Mouse (Mus musculus) heart, embryonic 16.5 days (tissue): ENCODE measurements around the gene Smap1. TPM values are rescaled to one million over a fixed set of nuclear protein-coding genes. Genes with fewer than 3 reads are reported as not detected.

Experiments
- ATAC-seq: fragments of 200-750 bp; cut with Nextera tagmentation; replicated peaks from 2 replicates; pipeline ENCODE4 v1.8.0; 2017; ENCODE audit warnings: moderate number of reproducible peaks; ENCODE audit not compliant: insufficient read depth, low FRiP score; ENCODE audit errors: extremely low read depth
- H3K27ac ChIP-seq: fragments of 300-500 bp; sonication (generic); 2 replicates; pipeline ENCODE4 v1.5.1; 2014; ENCODE audit warnings: mild to moderate bottlenecking, low read length, control low read depth, moderate library complexity
- H3K27me3 ChIP-seq: fragments of 300-500 bp; sonication (generic); 2 replicates; pipeline ENCODE4 v1.6.1; 2014; ENCODE audit warnings: low read length, mixed read lengths; ENCODE audit not compliant: control insufficient read depth, insufficient read depth
- H3K36me3 ChIP-seq: fragments of 300-500 bp; sonication (generic); 2 replicates; pipeline ENCODE4 v1.6.1; 2014; ENCODE audit not compliant: control insufficient read depth, insufficient read depth
- H3K4me1 ChIP-seq: fragments of 300-500 bp; sonication (generic); 2 replicates; pipeline ENCODE4 v1.6.1; 2014; ENCODE audit warnings: low read length, mixed read lengths; ENCODE audit not compliant: control insufficient read depth, insufficient read depth
- H3K4me2 ChIP-seq: fragments of 300-500 bp; sonication (generic); 2 replicates; pipeline ENCODE4 v1.6.1; 2014; ENCODE audit warnings: low read depth, mild to moderate bottlenecking, control low read depth, low read length
- H3K4me3 ChIP-seq: fragments of 300-500 bp; sonication (generic); 2 replicates; pipeline ENCODE4 v1.5.1; 2014; ENCODE audit warnings: mild to moderate bottlenecking, control low read depth, low read length
- H3K9ac ChIP-seq: fragments of 300-500 bp; sonication (generic); 2 replicates; pipeline ENCODE4 v1.6.1; 2014; ENCODE audit warnings: low read length, control low read depth
- H3K9me3 ChIP-seq: fragments of 300-500 bp; sonication (generic); replicated peaks from 2 replicates; pipeline ENCODE4 v1.6.1; 2016; ENCODE audit warnings: low read length; ENCODE audit not compliant: control insufficient read depth
- WGBS: fragments of 180-500 bp; shearing (Covaris S2); extraction: QIAGEN DNeasy Blood & Tissue Kit; methylation state at CpG from one replicate; pipeline ENCODE4 v1.1.7; 2014; 5-methylcytosine and 5-hydroxymethylcytosine counted together
- polyA plus RNA-seq: library from polyadenylated mRNA; unstranded; fragments of >200 nt; fragmentation: Nextera tagmentation; extraction: Ambion mirVana; gene quantifications from 2 replicates; pipeline ENCODE4 v1.2.1, GENCODE M21; 2015

The Smap1 gene
- polyA plus RNA-seq, 1 experiment from 2014 or later: 18.9 TPM

- ATAC-seq: no peak
- Histone ChIP-seq H3K9me3 (no peaks in the 10 kb centered on the region), H3K4me1 (no peaks in the 10 kb centered on the region), H3K4me2 (no peak overlapping the region), H3K4me3 (no peak overlapping the region), H3K27ac (no peak overlapping the region), H3K36me3 (no peaks in the 10 kb centered on the region), H3K27me3 (no peaks in the 10 kb centered on the region), H3K9ac (no peak overlapping the region)
- 78% methylated on average over 2 of the region's 2 CpGs for WGBS
Measured at GRCm38 (mm10) chr1:23902736-23903135, 19.4 kb downstream of the Smap1 start.

- Histone ChIP-seq H3K4me3 (no peak overlapping the region), H3K27ac (no peak overlapping the region), H3K36me3 (no peaks in the 10 kb centered on the region), H3K9me3 (no peaks in the 10 kb centered on the region), H3K4me1 (peaks cover 8% of the 10 kb centered on the region), H3K4me2 (no peak overlapping the region), H3K9ac (no peak overlapping the region), H3K27me3 (no peaks in the 10 kb centered on the region)
- ATAC-seq: no peak
- WGBS: 73% methylated on average over 5 of the region's 5 CpGs
Measured at GRCm38 (mm10) chr1:23899647-23900020, 22.5 kb downstream of the Smap1 start.

- no peak for ATAC-seq
- 67% methylated on average over 3 of the region's 3 CpGs for WGBS
- no peaks in the 10 kb centered on the region for H3K36me3 ChIP-seq
- H3K9me3 ChIP-seq: no peaks in the 10 kb centered on the region
- H3K4me2 ChIP-seq: no peak overlapping the region
- no peak overlapping the region for H3K4me3 ChIP-seq
- no peak overlapping the region for H3K9ac ChIP-seq
- H3K27me3 ChIP-seq: no peaks in the 10 kb centered on the region
- H3K4me1 ChIP-seq: peaks cover 9% of the 10 kb centered on the region
- no peak overlapping the region for H3K27ac ChIP-seq
Measured at GRCm38 (mm10) chr1:23899020-23899646, 23.0 kb downstream of the Smap1 start.

GRCm38 (mm10) chr1:23892072-23892471 is 30.0 kb downstream of the Smap1 start:
- Histone ChIP-seq H3K27ac (no peak overlapping the region), H3K27me3 (no peaks in the 10 kb centered on the region), H3K9ac (no peak overlapping the region), H3K36me3 (no peaks in the 10 kb centered on the region), H3K4me2 (no peak overlapping the region), H3K4me1 (peaks cover 19% of the 10 kb centered on the region), H3K4me3 (no peak overlapping the region), H3K9me3 (no peaks in the 10 kb centered on the region)
- 28% methylated on average over 1 of the region's 1 CpGs for WGBS
- no peak for ATAC-seq

- Histone ChIP-seq H3K36me3 (no peaks in the 10 kb centered on the region), H3K4me1 (no peaks in the 10 kb centered on the region), H3K4me2 (no peak overlapping the region), H3K27me3 (no peaks in the 10 kb centered on the region), H3K9ac (no peak overlapping the region), H3K4me3 (no peak overlapping the region), H3K27ac (no peak overlapping the region), H3K9me3 (no peaks in the 10 kb centered on the region)
- 89% methylated on average over 7 of the region's 7 CpGs for WGBS
- no peak for ATAC-seq
Measured at GRCm38 (mm10) chr1:23884914-23885313, 37.2 kb downstream of the Smap1 start.

- 84% methylated on average over 2 of the region's 2 CpGs for WGBS
- H3K9ac ChIP-seq: no peak overlapping the region
- H3K36me3 ChIP-seq: no peaks in the 10 kb centered on the region
- H3K27me3 ChIP-seq: no peaks in the 10 kb centered on the region
- no peak overlapping the region for H3K27ac ChIP-seq
- ATAC-seq: no peak
- H3K9me3 ChIP-seq: no peaks in the 10 kb centered on the region
- no peak overlapping the region for H3K4me3 ChIP-seq
- no peak overlapping the region for H3K4me2 ChIP-seq
- no peaks in the 10 kb centered on the region for H3K4me1 ChIP-seq
Measured at GRCm38 (mm10) chr1:23884087-23884668, 37.9 kb downstream of the Smap1 start.

- no peak for ATAC-seq
- H3K4me1 ChIP-seq: no peaks in the 10 kb centered on the region
- 89% methylated on average over 1 of the region's 1 CpGs for WGBS
- no peak overlapping the region for H3K9ac ChIP-seq
- H3K36me3 ChIP-seq: no peaks in the 10 kb centered on the region
- H3K27me3 ChIP-seq: no peaks in the 10 kb centered on the region
- H3K4me2 ChIP-seq: no peak overlapping the region
- no peak overlapping the region for H3K4me3 ChIP-seq
- H3K9me3 ChIP-seq: no peaks in the 10 kb centered on the region
- H3K27ac ChIP-seq: no peak overlapping the region
Measured at GRCm38 (mm10) chr1:23882681-23883080, 39.4 kb downstream of the Smap1 start.

GRCm38 (mm10) chr1:23872194-23872593 is 49.9 kb downstream of the Smap1 start:
- Histone ChIP-seq H3K36me3 (peaks cover 16% of the 10 kb centered on the region), H3K4me2 (no peak overlapping the region), H3K4me3 (no peak overlapping the region), H3K27ac (no peak overlapping the region), H3K27me3 (no peaks in the 10 kb centered on the region), H3K9ac (no peak overlapping the region), H3K9me3 (no peaks in the 10 kb centered on the region), H3K4me1 (no peaks in the 10 kb centered on the region)
- ATAC-seq: no peak
- WGBS: 93% methylated on average over 1 of the region's 1 CpGs

GRCm38 (mm10) chr1:23867350-23867862 is 54.7 kb downstream of the Smap1 start:
- ATAC-seq: no peak
- Histone ChIP-seq H3K27ac (no peak overlapping the region), H3K9ac (no peak overlapping the region), H3K36me3 (peaks cover 8% of the 10 kb centered on the region; the same call in 1 of the 2 replicates), H3K4me2 (no peak overlapping the region), H3K4me3 (no peak overlapping the region), H3K27me3 (no peaks in the 10 kb centered on the region), H3K9me3 (no peaks in the 10 kb centered on the region), H3K4me1 (no peaks in the 10 kb centered on the region)
- WGBS: 49% methylated on average over 2 of the region's 2 CpGs
